Mouse (Mus musculus): ENCODE data around the gene Slc25a21. TPM values are rescaled to one million over a fixed set of nuclear protein-coding genes. Genes with fewer than 3 reads are reported as not detected.
"Not testable (repeated sequence)": the region's sequence is repeated elsewhere in the genome, so short reads cannot be mapped to it uniquely, and the experiment has no call there.

Slc25a21 gene
- total RNA-seq (2021), result under 1 TPM; 0.37 to 0.49 TPM

GRCm38 (mm10) chr12:57197363-57198026, at the start of gene Slc25a21:
Gene Slc25a21, minus strand, starts transcription at chr12:57197472.
- no peak for DNase-seq (ENCODE audit: extremely low spot score in 1 of 2, low spot score in 1 of 2)

GRCm38 (mm10) chr12:57243671-57244495, 46.6 kb upstream of the Slc25a21 start:
- DNase-seq (ENCODE audit: extremely low spot score in 1 of 2, low spot score in 1 of 2), result no peak

- DNase-seq (ENCODE audit: extremely low spot score in 1 of 2, low spot score in 1 of 2), result no peak
These were observed 36.1 kb upstream of the Slc25a21 start for GRCm38 (mm10) chr12:57233386-57233785.

GRCm38 (mm10) chr12:57231085-57231875, 34.0 kb upstream of the Slc25a21 start:
- no peak for DNase-seq (ENCODE audit: extremely low spot score in 1 of 2, low spot score in 1 of 2)

- DNase-seq (ENCODE audit: extremely low spot score in 1 of 2, low spot score in 1 of 2), result peak; percentile 69 to 78
These were observed 33.0 kb upstream of the Slc25a21 start, which contains the start of the genes Prps1l3 and Mipol1 for GRCm38 (mm10) chr12:57230192-57230706. Gene Prps1l3, plus strand, starts transcription at chr12:57230412. Gene Mipol1, plus strand, starts transcription at chr12:57230427.

GRCm38 (mm10) chr12:57229703-57230102, 32.4 kb upstream of the Slc25a21 start:
- no peak for DNase-seq (ENCODE audit: extremely low spot score in 1 of 2, low spot score in 1 of 2)

GRCm38 (mm10) chr12:57227776-57228175, 30.5 kb upstream of the Slc25a21 start:
- DNase-seq (ENCODE audit: extremely low spot score in 1 of 2, low spot score in 1 of 2), result no peak

- DNase-seq (ENCODE audit: extremely low spot score in 1 of 2, low spot score in 1 of 2), result no peak
These were observed 29.1 kb upstream of the Slc25a21 start for GRCm38 (mm10) chr12:57226411-57226810.

- not testable (repeated sequence) for DNase-seq (ENCODE audit: extremely low spot score in 1 of 2, low spot score in 1 of 2)
These were observed 15.2 kb upstream of the Slc25a21 start for GRCm38 (mm10) chr12:57212463-57212862.

GRCm38 (mm10) chr12:57211353-57212311, 14.4 kb upstream of the Slc25a21 start:
- DNase-seq (ENCODE audit: extremely low spot score in 1 of 2, low spot score in 1 of 2), result peak; percentile 12 to 26

- no peak for DNase-seq (ENCODE audit: extremely low spot score in 1 of 2, low spot score in 1 of 2)
These were observed 7.1 kb upstream of the Slc25a21 start for GRCm38 (mm10) chr12:57204276-57204851.

GRCm38 (mm10) chr12:57201901-57202300, 4.6 kb upstream of the Slc25a21 start:
- DNase-seq (ENCODE audit: extremely low spot score in 1 of 2, low spot score in 1 of 2), result no peak

GRCm38 (mm10) chr12:57199427-57199826, 2.2 kb upstream of the Slc25a21 start:
- DNase-seq (ENCODE audit: extremely low spot score in 1 of 2, low spot score in 1 of 2), result no peak

GRCm38 (mm10) chr12:57198269-57198668, 997 bp upstream of the Slc25a21 start:
- DNase-seq (ENCODE audit: extremely low spot score in 1 of 2, low spot score in 1 of 2), result no peak

GRCm38 (mm10) chr12:57196608-57197362, 487 bp downstream of the Slc25a21 start:
- DNase-seq (ENCODE audit: extremely low spot score in 1 of 2, low spot score in 1 of 2), result peak in 1 of 2 experiments; percentile 8

GRCm38 (mm10) chr12:57196286-57196607, 1.0 kb downstream of the Slc25a21 start:
- no peak for DNase-seq (ENCODE audit: extremely low spot score in 1 of 2, low spot score in 1 of 2)

GRCm38 (mm10) chr12:57194609-57195008, 2.7 kb downstream of the Slc25a21 start:
- DNase-seq (ENCODE audit: extremely low spot score in 1 of 2, low spot score in 1 of 2), result no peak

- no peak for DNase-seq (ENCODE audit: extremely low spot score in 1 of 2, low spot score in 1 of 2)
These were observed 10.2 kb downstream of the Slc25a21 start for GRCm38 (mm10) chr12:57187032-57187431.

All from layer of hippocampus, postnatal 25 days (tissue).